Mouse (Mus musculus): Measurements from ENCODE around the gene Fbln5. TPM values are rescaled to one million over a fixed set of nuclear protein-coding genes. Genes with fewer than 3 reads are reported as not detected.

The Fbln5 gene
- polyA plus RNA-seq (2012; rRNA removed; ENCODE audit: low replicate concordance), result 13.7 and 18.6 TPM in 2 replicates

DNA sequence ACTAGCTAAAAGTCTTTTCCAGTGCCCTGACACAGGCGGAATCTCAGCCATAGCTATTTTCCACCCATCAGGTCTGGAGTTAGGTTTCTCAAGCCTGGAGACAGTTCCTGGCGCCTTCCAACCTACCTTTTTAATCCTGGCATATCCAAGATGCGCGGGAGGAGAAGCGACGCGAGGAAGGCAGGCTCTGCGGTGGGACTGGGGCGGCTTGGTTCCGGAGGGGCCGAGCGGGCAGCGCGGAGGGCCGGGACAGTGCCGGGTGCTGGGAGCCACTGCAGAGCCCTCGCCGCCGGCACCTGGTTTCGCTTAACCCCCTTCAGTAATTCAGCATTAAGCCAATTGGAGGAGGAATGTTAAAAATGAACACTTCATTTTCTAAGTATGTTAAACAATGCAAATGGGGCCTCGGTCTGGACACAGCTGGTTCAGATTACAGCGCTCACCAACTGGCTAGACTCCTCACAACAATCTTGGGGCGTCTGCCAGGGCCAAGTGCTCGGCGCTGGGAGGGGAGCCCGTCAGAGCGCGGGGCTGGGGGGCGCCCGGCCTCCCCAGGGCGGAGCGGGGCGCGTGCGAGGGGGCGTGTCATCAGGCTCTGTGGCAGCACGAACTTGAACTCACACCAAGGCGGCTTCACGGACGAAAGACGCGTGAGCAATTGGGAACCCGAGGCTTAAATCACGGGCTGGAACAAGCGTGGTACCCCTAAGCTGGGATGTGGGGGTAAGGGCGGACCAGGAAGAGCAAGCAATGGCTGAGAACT is at the start of gene Fbln5:
Gene Fbln5, minus strand, starts transcription at position 448 of the 763 bp plus-strand sequence.

DNA sequence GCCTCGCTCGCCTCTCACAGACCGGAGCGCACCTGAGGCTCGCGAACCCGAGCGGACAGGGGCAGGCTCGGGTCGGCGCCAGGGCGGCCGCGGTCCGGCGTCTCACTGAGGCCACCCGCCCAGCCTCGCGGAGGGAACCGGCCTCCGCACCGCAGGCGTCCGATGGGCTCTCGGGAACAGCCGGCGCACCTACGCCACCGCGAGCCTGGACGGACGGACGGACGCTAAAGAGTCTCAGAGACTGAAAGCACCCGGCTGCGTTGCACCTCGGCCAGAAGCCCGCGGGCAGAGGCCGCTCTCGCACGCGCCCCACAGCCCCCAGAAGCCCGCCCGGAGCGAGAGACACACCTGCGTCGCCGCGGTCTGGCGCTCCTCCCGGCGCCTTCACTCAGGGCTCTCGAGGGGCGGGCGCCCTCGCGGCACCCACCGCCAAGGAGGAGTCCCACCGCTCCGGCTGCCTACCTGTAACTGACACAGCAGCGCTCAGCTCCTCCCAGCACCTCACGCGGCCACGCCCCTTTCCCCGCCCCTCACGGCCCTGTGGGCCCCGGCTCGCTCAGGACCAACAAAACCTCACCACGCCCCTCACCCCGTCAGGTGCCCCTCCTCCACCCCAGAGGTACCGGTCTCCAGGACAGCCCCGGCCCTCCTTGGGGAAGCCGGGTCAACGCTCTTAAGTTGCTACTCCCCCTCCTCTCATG is 100.7 kb downstream of the Fbln5 start, which contains the start of gene Tc2n:
Gene Tc2n, minus strand, starts transcription at position 470 of the 701 bp plus-strand sequence.

Other genes with a start within 250 kb of the Fbln5 start
- 0.14 and 0.25 TPM in 2 replicates for gene Tc2n, start 100.5 kb downstream of the Fbln5 start, polyA plus RNA-seq (2012; rRNA removed; ENCODE audit: low replicate concordance)
- gene Trip11, start 94.2 kb upstream of the Fbln5 start, polyA plus RNA-seq (2012; rRNA removed; ENCODE audit: low replicate concordance), result 0.83 and 1.8 TPM in 2 replicates
- 0.45 and 0.58 TPM in 2 replicates for gene Atxn3, start 139.2 kb upstream of the Fbln5 start, polyA plus RNA-seq (2012; rRNA removed; ENCODE audit: low replicate concordance)
- 0.40 and 1.3 TPM in 2 replicates for gene Cpsf2, start 156.9 kb upstream of the Fbln5 start, polyA plus RNA-seq (2012; rRNA removed; ENCODE audit: low replicate concordance)